Mouse (Mus musculus) cerebellum, postnatal 25 days (tissue): ENCODE data around the gene Rac2.

Experiments used
- DNase-seq, 2 experiments: peaks; one replicate each; pipeline ENCODE4 v3.0.0; 2021; ENCODE audit warnings: mixed read lengths in 2 of 2

Rac2 gene

DNA sequence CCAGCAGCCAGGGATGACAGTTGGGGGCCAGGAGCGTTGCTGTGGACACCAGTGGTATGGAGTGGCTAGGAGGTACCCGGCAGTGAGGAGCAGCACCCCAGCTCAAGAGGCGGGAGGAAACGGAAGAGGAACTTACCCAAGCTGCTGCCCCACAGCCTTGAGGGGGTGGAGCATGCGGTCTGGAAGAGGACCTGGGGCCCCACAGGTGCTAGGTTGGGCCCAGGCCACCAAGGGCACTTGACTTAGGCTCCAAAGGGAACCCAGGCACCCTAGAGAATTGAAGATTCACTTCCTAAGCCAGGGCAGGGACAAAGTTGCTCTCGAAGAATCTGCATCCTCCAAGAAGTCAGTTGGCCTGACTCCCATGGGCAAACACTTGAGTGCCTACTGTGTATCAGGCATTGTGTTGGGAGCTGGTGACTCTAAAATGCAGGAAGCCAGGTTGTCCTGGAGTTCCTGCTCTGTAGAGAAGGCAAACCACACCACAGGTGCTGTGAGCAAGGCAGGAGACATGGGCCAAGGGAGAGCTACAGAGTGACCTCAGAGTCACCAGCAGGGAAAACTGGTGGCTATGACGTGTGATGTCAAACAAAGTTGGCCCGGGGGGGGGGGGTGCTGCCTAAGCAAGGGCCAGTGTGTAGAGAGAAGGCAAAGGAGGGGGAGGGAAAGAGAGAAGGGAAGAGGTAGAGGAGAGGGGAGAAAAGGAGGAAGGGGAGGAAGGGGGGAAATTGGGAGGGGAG, at the start of gene Rac2:
Gene Rac2 (minus strand): TSS at position 126 of the 740 bp plus-strand sequence.
- DNase-seq = no peak

DNA sequence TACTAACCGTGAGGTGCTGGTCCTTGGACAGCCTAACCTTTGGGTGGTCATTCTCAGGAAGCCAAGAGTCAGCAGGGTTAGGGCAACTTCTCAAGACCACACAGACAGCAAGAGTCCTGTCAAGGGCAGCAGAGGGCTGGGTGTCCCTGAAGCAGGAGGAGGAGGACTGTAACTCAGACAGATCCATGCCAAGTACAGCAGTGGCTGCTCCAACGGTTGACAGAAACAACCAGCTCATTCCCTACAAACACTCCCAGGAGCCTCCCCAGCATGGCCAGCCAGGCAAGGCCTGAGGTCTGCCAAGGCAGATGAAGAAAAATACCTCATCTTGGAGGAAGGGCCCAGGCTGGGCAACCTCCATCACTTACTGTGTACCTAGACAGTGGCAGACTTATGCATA, 44.4 kb upstream of the Rac2 start:
- no peak for DNase-seq

DNA sequence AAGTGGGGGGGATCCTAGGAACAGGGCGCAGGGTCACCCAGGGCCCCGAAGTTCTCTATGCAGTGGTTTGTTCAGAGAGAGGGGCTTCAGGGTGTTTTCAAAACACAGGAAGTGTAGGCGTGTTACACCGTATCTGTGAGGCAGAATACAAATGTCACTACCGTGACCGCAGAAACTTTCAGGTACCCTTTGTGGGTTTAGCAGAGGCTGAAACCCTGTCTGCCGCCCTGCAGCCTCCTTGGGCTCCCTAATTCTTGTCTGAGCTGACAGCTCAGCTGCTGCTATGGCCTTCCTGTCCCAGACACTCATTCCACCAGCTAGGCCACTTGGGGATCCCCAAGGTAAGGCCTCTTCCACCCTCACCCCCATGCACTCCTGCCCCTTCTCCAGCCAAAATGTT, 42.0 kb upstream of the Rac2 start:
- no peak for DNase-seq

DNA sequence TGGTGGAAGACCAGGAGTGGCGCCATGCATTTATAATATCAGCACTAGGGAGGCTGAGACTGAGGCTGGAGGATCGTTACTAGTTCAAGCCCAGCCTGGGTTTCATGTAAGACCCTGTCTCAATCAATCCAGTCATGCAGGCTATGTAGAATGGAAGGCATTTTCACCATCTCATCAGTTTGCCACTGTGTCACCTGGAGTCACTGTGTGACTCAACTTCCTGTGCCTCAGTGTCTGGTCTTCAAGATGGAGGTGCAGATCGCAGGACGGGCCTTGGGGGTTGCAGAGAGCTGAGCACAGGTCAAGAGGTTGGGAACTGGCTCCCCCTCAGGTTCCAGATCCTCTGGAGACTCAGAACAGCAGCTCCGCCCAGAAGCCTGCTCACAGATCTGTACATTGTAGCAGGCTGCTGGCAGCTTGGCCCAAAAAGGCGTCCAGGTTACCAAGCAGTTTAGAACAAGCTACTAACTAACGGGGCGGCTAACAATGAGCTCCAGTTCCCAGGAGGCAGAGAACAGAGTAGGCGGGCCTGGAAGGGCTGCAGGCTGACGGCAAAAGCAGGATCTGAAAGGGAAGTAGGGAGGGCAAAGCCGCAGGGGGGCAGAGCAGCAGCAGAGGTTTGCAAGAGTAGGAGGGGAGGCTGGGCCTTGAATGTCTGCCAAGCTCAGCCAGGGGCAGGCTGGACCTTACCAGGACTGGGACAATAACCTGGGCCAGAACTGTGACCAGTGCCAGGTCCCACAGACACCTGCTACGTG, 38.3 kb upstream of the Rac2 start:
- DNase-seq = peak in 1 of 2 experiments; percentile 22

DNA sequence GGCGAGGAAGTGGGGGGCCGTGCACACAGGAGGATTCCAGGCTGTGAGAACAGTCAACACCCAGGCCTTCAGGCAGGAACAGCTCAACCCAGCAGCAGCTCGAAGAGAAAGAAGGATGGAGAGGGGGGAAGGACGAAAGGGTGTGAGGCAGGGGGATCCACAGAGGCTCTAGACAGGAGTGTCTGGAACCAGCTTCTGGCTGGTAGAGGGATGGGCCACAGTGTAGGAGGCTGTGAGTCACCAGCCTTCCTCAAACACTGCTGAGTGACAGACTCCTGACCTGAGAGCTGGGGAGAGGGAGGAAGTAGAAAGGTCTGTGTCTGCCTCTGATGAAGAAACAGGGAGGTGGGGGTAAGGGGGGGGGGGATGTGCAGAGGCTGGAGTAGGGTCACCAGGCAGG, 34.9 kb upstream of the Rac2 start:
- no peak for DNase-seq

DNA sequence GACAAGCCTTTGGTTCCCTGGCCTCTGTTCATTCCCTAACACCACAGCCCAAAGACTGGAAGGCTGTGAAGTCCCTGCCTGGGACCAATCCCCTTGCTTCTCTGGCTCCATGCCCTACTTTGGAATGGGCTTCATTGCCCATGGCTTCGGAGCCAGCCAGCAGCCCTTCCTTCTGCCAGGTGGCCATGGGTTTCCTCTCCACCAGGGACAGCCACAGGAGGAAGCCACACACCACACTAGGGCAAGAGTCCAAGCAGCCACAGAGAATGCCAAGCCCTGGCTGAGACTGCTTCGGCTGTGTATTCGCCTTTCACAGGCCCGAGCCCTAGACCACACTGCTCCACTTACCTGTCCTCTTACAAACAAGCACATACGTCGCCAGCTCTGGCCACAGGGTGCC, 33.5 kb upstream of the Rac2 start:
- DNase-seq = peak; percentile 94

DNA sequence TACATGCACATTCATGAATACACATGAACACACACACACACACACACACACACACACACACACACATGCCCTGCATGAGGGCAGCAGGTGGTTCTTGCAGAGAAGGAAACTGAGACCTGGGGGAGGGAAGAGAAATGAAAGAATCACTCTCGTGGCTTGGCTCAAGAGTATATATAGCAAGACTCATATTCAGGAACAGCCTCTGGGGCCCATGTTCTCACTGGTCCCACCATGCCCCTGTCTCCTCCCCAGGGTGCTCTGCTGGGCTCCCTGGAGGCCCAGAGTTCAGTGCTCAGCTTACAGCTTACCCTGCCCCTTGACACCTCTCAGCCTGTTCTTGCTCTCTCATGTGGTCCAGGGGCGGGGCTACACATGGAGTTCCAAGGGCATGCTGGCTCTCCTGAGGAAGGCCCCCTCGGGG, 32.8 kb upstream of the Rac2 start:
- peak in 1 of 2 experiments; percentile 30 for DNase-seq

DNA sequence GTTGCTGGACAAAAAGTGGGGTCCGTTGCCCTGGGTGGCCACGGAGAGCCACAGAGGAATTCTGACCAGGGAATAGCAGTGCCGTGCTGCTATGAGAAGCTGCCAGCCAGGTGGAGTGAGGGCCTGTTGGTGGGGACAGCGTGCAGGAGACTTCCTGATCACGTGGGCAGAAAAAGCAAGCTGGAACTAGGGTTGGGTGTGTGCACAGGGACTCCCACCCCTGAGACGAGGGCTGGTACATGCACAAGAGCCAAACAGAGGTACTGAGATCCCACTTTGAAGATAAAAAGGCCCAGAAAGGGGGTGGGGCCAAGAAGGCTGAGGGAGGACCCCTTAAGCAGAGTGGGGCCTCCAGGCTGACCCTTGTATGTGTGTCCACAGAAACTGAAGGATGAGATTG, 31.7 kb upstream of the Rac2 start:
- no peak for DNase-seq

DNA sequence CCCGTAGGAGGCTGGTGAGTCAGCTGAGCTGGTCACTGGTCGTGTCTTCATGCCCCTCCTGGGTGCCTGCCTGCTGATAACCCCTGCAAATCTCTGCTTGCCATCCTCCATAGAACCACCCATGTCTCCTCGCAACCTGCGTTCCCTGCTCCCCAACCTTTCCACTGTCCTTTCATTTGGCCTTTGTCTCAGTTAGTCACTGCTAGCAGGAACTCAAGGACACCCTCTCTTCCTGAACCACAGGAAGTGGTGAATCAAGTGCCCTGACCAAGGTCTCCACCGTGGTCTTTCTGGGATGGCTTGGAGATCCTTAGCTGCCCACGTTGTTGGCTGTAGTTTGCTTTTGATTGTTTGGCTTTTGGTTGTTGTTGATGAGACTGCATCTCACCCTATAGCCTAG, 28.6 kb upstream of the Rac2 start:
- DNase-seq = peak in 1 of 2 experiments; percentile 21

DNA sequence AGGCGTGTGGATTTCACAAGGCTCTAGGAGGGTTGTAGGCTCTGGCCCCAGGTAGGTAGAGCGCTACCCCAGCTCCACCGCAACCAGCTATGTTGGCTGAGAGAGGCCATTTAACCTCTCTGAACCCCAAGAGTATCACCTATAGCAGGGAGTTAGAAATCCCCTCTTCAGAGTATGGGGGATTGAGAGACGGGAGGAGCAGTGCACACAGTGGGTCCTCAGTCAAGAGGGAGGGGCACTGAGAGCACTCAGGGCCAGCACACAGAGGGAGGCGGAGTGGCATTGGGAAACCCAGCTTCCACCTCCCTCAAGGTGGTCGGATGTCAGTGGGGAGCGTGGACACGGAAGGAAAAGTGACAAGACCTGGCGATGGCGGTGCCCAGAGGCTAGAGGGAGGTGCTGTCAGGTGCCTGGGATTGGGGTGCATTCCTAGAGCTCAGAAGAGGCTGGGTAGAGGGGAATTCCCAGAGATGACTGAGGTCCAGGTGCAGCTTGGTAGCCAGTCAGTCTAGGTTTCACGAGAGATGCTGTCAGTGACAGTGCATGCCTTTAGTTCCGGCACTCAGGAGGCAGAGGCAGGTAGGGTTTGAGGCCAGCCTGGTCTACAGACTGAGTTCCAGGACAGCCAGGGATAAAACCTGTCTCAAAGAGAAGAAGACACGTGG, 27.1 kb upstream of the Rac2 start:
- DNase-seq = no peak

DNA sequence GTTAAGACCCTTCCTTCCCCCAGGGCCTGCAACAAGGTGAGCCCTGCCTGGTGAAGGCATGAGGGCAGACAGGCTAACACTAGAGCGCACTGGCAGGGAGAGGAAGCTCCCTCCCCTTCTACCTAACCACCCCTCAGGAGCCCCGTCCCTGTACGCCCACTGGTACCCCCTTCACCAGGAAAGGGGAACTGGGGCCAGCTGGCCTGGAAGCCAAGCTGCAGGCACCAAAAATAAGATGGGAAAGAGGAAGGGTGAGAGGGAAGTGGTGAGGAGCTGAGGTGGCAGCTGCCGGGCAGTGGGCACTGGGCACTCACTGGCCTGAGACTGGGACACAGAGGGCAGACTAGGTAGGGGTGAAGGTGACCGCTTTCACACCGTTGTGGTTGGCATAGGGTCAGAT, 26.5 kb upstream of the Rac2 start:
- no peak for DNase-seq

DNA sequence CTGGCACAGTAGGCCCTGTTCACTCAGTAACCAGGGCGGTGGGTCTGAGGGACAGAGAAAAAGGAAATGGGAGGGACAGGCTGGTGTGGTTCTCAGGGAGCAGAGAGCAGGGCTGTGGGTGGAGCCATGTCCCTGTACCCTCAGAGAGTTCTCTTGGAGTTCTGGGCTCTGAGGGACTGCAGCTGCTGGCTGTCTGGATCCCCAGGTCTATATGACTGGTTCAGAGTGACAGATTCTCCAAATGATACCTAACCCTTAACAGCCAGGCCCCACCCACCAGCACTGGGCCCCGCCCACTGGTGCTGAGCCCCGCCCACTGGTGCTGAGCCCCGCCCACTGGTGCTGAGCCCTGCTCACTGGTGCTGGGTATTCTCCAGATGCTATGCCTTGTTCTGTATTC, 25.1 kb upstream of the Rac2 start:
- no peak for DNase-seq

DNA sequence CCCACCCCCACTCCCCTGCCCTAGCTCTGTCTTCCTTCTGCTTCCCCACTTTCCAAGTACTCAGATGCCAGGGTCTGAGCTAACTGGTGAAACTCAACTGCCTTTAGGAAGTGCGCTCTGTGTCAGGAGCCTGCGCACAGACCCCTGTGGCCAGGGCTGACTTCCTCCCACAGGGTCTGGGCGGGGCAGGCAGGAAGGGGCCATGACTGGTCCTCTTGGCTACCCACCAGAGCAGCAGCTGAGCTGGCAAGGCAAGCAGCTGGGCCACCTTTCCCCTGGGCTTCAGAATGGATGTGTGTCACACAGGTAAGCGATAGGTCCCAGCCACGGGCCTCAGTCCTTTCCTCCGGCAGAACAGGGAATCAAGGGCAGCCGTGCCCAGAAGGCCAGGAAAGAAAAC, 24.3 kb upstream of the Rac2 start, which contains the start of gene Cyth4:
Gene Cyth4 (plus strand): TSS at position 134 of the 400 bp plus-strand sequence.
- no peak for DNase-seq

DNA sequence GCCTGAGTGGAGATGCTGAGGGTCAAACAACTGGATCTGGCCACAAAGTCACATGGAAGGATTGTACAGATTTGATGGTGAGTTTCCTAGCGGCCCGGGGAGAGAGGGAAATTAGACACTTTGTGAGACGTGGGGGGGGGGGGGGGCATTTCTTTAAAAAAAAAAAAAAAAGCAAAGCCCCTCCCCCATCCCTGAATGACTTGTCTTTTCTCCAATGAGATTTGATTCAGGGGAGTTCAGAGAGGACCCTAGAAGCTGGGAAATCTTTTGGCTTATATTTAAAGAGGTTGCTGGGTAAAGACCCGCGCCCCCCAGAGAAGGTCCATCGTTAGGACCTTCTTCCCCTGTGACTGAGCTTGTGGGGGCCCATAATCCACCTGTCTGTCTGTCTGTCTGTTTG, 23.9 kb upstream of the Rac2 start:
- DNase-seq = no peak

DNA sequence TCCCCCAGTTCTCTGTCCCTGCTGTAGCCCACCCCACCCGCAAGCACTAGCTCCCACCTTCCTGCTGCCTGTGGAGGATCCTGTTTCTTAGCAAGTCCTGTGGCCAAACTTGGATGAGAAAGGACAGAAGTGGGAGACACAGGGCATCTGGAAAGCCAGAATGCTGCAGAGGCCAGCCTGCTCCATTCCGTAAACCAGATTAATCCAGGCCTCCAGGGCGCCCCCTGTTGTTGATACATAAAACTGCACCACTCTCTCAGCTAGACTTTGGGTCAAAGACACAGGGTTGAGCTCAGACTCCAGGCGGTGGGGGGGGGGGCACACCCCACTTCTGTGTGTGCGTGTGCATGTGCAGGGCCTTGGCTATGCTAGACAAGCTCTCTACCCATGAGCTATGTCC, 22.9 kb upstream of the Rac2 start:
- no peak for DNase-seq

DNA sequence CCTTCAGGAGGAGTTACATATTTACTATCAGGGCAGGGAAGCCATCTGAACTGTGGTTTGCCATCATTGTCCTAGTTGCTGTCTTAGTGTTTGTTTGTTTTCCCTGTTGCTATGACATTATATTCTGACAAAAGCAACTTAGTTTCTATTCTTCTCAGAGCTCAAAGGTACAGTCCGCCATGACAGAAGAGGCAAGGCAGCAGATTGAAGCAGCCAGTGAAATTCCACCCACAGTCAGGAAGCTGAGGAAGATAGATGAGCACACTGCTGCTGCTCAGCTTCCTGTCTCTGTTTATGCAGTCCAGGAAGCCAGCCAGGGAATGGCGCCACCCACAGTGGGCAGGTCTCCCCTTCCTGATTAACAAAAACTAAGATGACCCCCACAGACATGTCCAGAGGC, 22.2 kb upstream of the Rac2 start:
- no peak for DNase-seq

DNA sequence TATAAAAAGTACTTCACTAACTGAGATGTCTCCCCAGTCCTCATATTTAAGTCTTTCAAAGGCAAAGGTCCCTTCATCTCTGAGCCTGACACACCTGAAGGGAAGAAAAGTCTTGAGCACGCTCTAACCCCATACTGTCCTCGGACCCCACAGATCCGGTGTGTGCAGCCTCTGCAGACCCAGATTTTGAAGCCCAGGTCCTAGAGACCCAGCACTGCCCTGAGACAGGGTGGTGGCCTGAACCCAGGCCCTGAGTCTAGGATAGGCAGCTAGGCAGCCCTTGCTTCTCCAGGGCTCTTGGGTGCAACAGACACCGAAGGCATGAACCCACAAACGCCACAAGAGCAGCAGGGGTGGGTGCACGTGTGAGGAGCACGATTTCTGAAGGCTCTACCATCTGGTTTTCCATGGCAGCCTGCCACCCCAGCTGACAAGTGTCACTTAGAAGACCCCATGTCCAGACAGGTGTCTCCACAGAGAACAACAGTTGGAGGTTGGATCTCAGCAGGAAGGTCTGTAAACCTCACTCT, 21.4 kb upstream of the Rac2 start:
- no peak for DNase-seq

DNA sequence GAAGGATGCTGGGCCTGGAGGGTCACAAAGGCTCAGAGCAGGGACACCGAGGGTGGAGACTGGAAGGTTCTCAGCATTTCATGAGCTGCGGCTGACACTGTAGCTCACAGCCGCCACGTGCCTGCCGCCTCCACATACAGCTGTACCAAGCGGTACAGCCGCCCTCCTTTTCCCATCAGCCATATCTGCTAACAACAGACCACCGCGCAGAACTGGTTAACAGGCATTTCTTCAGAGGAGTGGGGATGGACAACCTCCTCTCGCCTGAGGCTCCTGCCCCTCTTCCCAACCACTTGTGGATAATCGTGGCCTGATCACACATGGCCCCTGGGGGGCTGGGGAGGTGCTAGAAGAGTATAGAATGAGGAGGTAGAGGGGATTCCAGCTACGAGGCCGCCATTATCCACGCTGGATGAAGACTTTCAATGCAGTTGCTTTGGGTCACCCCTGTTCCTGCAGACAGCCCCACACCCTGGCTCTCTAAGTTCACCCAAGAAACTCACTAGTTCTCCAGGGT, 19.9 kb upstream of the Rac2 start:
- no peak for DNase-seq

DNA sequence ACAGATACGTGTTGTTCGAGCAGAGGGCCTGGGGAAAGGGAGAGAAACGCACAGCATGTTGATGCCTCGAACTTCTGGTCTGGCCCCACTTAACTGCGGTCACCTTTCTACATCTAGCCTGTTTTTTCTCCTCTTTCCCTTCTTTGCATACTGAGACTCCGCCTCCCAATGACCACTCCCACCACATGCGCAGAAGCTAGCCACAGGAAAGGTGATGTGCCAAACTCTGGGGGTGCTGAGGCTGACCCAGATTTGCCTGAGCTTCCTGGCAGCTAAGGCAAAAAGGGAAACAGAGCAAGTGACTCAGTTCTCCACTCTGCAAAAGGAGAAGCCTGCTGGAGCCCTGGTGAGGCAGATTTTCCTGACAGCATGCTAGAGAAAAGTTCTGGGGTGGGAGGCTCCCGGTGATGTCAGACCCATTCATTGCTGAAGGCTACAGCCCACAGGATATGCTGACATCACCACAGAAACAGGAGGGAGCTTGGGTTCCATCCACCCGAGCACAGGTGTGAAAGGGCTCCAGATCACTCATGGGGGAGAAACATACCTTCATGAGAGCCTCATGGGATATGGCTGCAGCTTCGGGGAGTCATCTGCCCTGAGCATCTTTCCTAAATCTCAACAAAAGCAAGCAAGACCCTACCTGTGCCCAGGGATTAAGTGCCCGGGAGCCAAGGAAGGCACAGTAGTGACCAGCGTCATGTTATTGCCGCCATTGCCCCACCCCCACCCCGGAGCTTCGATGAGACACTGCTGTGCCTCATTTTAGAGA, 19.3 kb upstream of the Rac2 start:
- DNase-seq = no peak

DNA sequence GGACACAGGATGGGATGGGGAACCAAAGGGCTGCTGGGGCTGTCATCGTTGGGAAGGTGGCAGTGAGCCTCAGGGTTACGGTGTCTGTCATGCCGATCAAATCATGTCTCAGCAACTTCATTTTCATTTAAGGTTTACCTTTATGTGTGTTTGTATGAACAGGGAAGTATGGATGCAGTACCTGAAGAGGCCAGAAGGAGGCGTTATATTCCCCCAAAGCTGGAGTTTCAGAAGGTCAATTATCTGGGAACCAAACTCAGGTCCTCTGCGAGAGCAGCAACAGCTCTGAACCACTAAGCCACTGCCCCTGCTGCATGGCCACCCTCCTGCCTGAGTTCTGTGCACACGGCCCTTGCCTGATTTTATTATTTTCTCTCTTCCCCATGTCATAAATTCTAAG, 18.2 kb upstream of the Rac2 start:
- no peak for DNase-seq

DNA sequence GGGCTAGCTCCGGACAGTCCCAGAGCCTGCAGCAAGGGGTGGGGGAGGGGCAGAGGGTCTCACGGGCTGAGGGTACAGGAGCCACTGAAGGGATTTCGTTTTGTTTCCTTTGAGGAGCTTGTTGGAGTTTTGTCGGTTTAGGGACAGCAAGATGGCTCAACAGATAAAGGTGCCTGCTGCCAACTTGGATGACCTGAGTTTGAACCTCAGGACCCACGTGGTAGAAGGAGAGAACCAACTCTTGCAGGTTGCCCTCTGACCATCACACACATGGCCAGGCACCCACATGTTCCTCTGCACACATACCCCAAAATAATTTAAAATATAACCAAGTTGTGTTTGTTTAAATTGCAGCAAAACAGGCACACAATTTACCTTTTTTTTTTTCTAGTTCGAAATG, 17.4 kb upstream of the Rac2 start:
- no peak for DNase-seq

DNA sequence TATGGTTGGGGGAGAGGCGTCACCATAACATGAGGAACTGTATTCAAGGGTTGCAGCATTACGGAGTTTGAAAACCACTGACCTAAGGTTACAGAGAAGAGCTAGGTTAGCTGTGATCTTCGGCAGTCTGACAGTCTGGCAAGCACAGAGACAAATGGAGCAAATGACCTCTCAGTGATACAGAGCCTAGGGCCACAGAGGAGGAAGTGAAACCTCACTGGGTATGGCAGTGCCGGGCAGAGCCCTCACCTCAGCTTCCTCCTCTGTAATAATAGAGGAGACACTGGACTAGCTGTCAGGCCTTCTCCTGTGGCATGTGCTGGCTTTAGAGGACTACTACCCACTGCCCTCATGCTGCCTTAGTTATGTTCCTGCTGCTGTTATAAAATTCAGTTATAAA, 16.3 kb upstream of the Rac2 start:
- DNase-seq = no peak

DNA sequence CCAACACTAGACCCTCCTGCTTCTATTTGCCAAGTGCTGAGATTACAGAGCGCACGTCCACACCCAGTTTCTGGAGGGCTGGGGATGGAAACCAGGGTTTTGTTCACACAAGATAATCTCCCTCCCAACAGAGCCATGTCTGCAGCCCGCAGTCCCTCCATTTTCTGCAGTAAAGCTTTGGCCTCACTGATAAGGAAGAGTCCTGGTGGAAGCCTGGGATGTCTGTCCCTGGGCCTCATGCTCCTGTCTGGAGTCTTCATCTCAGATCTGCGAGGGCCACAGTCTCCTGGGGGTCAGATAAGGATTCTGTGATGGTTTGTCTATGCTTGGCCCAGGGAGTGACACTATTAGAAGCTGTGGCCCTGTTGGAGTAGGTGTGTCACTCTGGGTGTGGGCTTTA, 15.5 kb upstream of the Rac2 start:
- no peak for DNase-seq
